Mouse (Mus musculus): ENCODE data around the gene Tnnt1. TPM values are rescaled to one million over a fixed set of nuclear protein-coding genes. Genes with fewer than 3 reads are reported as not detected.

The Tnnt1 gene
- polyA plus RNA-seq (2014; fragmentation: Illumina TruSeq; extraction: RNeasy Lipid Tissue Mini Kit (QIAGEN cat#74804); ENCODE audit: low read depth, low replicate concordance) = 1.3 TPM

DNA sequence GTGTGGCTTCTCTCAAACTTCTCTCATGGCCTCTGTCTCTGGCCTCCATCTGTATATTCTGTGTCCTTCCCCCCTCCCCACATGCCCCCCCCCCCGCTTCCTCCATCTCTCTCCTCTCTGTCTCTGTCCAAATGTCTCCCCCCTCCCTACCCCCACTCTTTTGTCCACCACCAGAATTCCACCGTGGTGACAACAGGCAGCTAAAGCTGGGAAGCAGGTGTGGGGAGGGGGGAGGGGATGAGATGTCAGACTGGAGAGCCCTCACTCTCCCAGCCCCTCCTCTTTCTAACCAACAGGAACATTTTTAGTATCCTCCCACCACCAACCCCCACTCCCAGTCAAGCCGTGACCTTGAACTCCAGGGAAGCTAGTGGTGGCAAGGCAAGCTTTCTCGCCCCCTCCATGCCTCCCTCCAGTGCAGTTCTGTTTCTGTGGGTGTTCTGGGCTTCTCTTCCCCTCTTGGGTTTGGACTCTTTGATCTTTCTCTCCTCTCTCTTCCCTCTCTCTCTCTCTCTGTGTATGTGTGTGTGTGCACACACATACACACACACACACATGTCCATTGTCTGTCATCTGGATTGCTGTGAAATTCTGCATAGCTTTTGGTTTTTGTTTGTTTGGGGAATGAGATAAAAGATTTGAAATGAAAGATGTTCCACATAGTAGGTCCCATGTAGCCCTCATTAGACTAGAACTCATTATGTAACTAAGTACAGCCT is at the start of gene Tnnt1:
Tnnt1 (minus strand) TSS at position 51 of the 719 bp plus-strand sequence.

GRCm38 (mm10) chr7:4547221-4547641 is 31.0 kb upstream of the Tnnt1 start, which contains the start of gene Syt5:
TSS of gene Syt5 (minus strand) at chr7:4547541.

DNA sequence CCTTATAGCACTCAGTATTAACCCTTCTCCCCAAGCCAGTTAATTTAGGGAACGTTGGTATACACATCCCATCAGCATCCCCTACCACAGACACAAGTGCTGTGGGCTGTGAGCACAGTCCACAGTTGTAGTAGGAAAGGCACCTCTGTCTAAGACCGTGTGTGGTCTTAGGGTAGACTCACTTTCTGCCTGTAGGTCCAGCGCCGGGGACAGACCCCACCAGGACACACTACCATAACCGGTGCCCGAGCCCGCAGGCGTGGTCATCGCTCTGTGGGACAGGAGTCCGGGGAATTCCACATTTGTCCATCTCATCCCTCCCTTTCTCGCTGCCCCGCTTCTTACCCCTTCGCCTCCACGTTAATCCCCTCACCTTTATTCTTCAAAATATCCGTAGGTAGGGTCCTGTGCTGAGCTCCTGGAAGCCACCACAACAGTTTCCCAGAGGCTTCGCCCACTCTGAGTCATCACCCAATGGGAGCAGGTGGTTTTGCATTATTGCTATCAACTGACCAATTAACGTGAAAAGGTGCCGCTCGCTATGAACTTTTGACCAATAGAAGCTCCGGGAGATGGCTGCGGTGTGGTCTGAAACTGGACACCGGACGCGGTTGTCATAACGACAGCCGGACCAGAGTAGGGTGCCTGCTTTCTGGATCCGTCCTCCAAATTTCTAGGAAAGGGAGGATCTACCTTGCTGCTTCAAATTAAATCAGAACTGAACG is 16.0 kb upstream of the Tnnt1 start, which contains the start of gene Dnaaf3:
Dnaaf3 (minus strand) TSS at position 449 of the 725 bp plus-strand sequence.

GRCm38 (mm10) chr7:4524212-4524922 is 8.2 kb upstream of the Tnnt1 start, which contains the start of gene Tnni3:
TSS of gene Tnni3 (minus strand) at chr7:4524229.

GRCm38 (mm10) chr7:4501558-4502397 is 14.4 kb downstream of the Tnnt1 start, which contains the start of gene Ppp1r12c:
TSS of gene Ppp1r12c (minus strand) at chr7:4501680.

GRCm38 (mm10) chr7:4460576-4461434 is 55.4 kb downstream of the Tnnt1 start, which contains the start of gene Eps8l1:
TSS of gene Eps8l1 (plus strand) at chr7:4460674.

Other genes with a start within 250 kb of the Tnnt1 start
- 0.64 TPM for gene Ncr1, start 178.7 kb downstream of the Tnnt1 start, polyA plus RNA-seq (2014; fragmentation: Illumina TruSeq; extraction: RNeasy Lipid Tissue Mini Kit (QIAGEN cat#74804); ENCODE audit: low read depth, low replicate concordance)
- not detected for gene Gp6, start 118.6 kb downstream of the Tnnt1 start, polyA plus RNA-seq (2014; fragmentation: Illumina TruSeq; extraction: RNeasy Lipid Tissue Mini Kit (QIAGEN cat#74804); ENCODE audit: low read depth, low replicate concordance)
- 2.8 TPM for gene Rdh13, start 70.7 kb downstream of the Tnnt1 start, polyA plus RNA-seq (2014; fragmentation: Illumina TruSeq; extraction: RNeasy Lipid Tissue Mini Kit (QIAGEN cat#74804); ENCODE audit: low read depth, low replicate concordance)
- 0.11 TPM for gene Eps8l1, start 55.7 kb downstream of the Tnnt1 start, polyA plus RNA-seq (2014; fragmentation: Illumina TruSeq; extraction: RNeasy Lipid Tissue Mini Kit (QIAGEN cat#74804); ENCODE audit: low read depth, low replicate concordance)
- gene Ppp1r12c, start 14.7 kb downstream of the Tnnt1 start, polyA plus RNA-seq (2014; fragmentation: Illumina TruSeq; extraction: RNeasy Lipid Tissue Mini Kit (QIAGEN cat#74804); ENCODE audit: low read depth, low replicate concordance) = 6.8 TPM
- gene Tnni3, start 7.8 kb upstream of the Tnnt1 start, polyA plus RNA-seq (2014; fragmentation: Illumina TruSeq; extraction: RNeasy Lipid Tissue Mini Kit (QIAGEN cat#74804); ENCODE audit: low read depth, low replicate concordance) = not detected
- not detected for gene Dnaaf3, start 16.1 kb upstream of the Tnnt1 start, polyA plus RNA-seq (2014; fragmentation: Illumina TruSeq; extraction: RNeasy Lipid Tissue Mini Kit (QIAGEN cat#74804); ENCODE audit: low read depth, low replicate concordance)
- gene Syt5, start 31.2 kb upstream of the Tnnt1 start, polyA plus RNA-seq (2014; fragmentation: Illumina TruSeq; extraction: RNeasy Lipid Tissue Mini Kit (QIAGEN cat#74804); ENCODE audit: low read depth, low replicate concordance) = not detected
- not detected for gene Ptprh, start 87.7 kb upstream of the Tnnt1 start, polyA plus RNA-seq (2014; fragmentation: Illumina TruSeq; extraction: RNeasy Lipid Tissue Mini Kit (QIAGEN cat#74804); ENCODE audit: low read depth, low replicate concordance)
- gene Tmem86b, start 115.0 kb upstream of the Tnnt1 start, polyA plus RNA-seq (2014; fragmentation: Illumina TruSeq; extraction: RNeasy Lipid Tissue Mini Kit (QIAGEN cat#74804); ENCODE audit: low read depth, low replicate concordance) = 34.6 TPM
- 10.9 TPM for gene Ppp6r1, start 142.6 kb upstream of the Tnnt1 start, polyA plus RNA-seq (2014; fragmentation: Illumina TruSeq; extraction: RNeasy Lipid Tissue Mini Kit (QIAGEN cat#74804); ENCODE audit: low read depth, low replicate concordance)
- 0.87 TPM for gene Hspbp1, start 168.7 kb upstream of the Tnnt1 start, polyA plus RNA-seq (2014; fragmentation: Illumina TruSeq; extraction: RNeasy Lipid Tissue Mini Kit (QIAGEN cat#74804); ENCODE audit: low read depth, low replicate concordance)
- not detected for gene Brsk1, start 174.2 kb upstream of the Tnnt1 start, polyA plus RNA-seq (2014; fragmentation: Illumina TruSeq; extraction: RNeasy Lipid Tissue Mini Kit (QIAGEN cat#74804); ENCODE audit: low read depth, low replicate concordance)
- gene Tmem150b, start 208.9 kb upstream of the Tnnt1 start, polyA plus RNA-seq (2014; fragmentation: Illumina TruSeq; extraction: RNeasy Lipid Tissue Mini Kit (QIAGEN cat#74804); ENCODE audit: low read depth, low replicate concordance) = not detected
- 1.4 TPM for gene Kmt5c, start 223.7 kb upstream of the Tnnt1 start, polyA plus RNA-seq (2014; fragmentation: Illumina TruSeq; extraction: RNeasy Lipid Tissue Mini Kit (QIAGEN cat#74804); ENCODE audit: low read depth, low replicate concordance)
- not detected for gene Cox6b2, start 236.7 kb upstream of the Tnnt1 start, polyA plus RNA-seq (2014; fragmentation: Illumina TruSeq; extraction: RNeasy Lipid Tissue Mini Kit (QIAGEN cat#74804); ENCODE audit: low read depth, low replicate concordance)